Mouse (Mus musculus): Measurements from ENCODE around the gene Dhrs7b. TPM values are rescaled to one million over a fixed set of nuclear protein-coding genes. Genes with fewer than 3 reads are reported as not detected.
A peak's percentile ranks its signal among the peaks of the same experiment; 100 is the strongest.

The Dhrs7b gene
- polyA plus RNA-seq, 1 experiment from 2014 or later, result 24.2 TPM

GRCm38 (mm10) chr11:60871409-60871808 is 41.0 kb downstream of the Dhrs7b start:
- H3K9ac ChIP-seq (replicated peaks; ENCODE audit: low read depth), result no peak overlapping the region
- WGBS, result 41% methylated on average over 4 of the region's 4 CpGs
- no peak overlapping the region for H3K4me2 ChIP-seq (replicated peaks; ENCODE audit: low read depth, low read length)
- ATAC-seq (no peak), DNase-seq (ENCODE audit: low spot score) (no peak)
- TF ChIP-seq CTCF (IDR thresholded peaks at IDR 0.05), result no peak
- TF ChIP-seq EP300 (IDR thresholded peaks at IDR 0.05), result no peak
- no peaks in the 10 kb centered on the region; the same call in 1 of the 2 replicates for H3K4me1 ChIP-seq (ENCODE audit: insufficient read depth, low read depth, low read length)
- H3K4me3 ChIP-seq (ENCODE audit: low read depth, low read length), result no peak overlapping the region
- no peaks in the 10 kb centered on the region for H3K36me3 ChIP-seq (ENCODE audit: insufficient read depth, low read length)
- no peak overlapping the region for H3K27ac ChIP-seq (ENCODE audit: low read length)
- H3K9me3 ChIP-seq (ENCODE audit: low read length), result no peaks in the 10 kb centered on the region
- no peaks in the 10 kb centered on the region for H3K27me3 ChIP-seq (replicated peaks; ENCODE audit: insufficient read depth, low read length)

DNA sequence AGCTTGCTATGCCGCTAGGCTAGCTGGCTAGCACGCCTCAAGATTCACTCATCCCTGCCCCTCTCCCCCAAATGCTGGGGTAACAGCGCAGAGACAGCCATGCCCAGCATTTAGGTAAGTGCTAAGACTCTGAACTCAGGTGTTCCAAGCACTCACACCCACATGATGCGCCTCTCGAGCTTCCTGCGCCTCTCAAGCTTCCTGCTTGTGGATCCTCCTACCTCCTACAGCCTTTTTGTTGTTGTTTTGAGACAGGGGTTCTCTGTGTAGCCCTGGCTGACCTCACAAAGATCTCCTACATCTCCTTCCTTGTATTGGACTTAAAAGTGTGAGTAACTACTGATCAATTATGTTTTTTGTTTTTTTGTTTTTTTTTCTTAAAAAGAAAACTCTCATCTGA is 42.7 kb downstream of the Dhrs7b start:
- ATAC-seq (no peak), DNase-seq (ENCODE audit: low spot score) (no peak)
- Histone ChIP-seq H3K4me1 (ENCODE audit: insufficient read depth, low read depth, low read length) (peaks cover 9% of the 10 kb centered on the region), H3K36me3 (ENCODE audit: insufficient read depth, low read length) (no peaks in the 10 kb centered on the region), H3K27ac (ENCODE audit: low read length) (no peak overlapping the region), H3K27me3 (replicated peaks; ENCODE audit: insufficient read depth, low read length) (no peaks in the 10 kb centered on the region), H3K9ac (replicated peaks; ENCODE audit: low read depth) (no peak overlapping the region), H3K4me3 (ENCODE audit: low read depth, low read length) (no peak overlapping the region), H3K9me3 (ENCODE audit: low read length) (no peaks in the 10 kb centered on the region), H3K4me2 (replicated peaks; ENCODE audit: low read depth, low read length) (no peak overlapping the region)
- 69% methylated on average over 6 of the region's 6 CpGs for WGBS
- TF ChIP-seq EP300 (IDR thresholded peaks at IDR 0.05) (no peak), CTCF (IDR thresholded peaks at IDR 0.05) (no peak)

DNA sequence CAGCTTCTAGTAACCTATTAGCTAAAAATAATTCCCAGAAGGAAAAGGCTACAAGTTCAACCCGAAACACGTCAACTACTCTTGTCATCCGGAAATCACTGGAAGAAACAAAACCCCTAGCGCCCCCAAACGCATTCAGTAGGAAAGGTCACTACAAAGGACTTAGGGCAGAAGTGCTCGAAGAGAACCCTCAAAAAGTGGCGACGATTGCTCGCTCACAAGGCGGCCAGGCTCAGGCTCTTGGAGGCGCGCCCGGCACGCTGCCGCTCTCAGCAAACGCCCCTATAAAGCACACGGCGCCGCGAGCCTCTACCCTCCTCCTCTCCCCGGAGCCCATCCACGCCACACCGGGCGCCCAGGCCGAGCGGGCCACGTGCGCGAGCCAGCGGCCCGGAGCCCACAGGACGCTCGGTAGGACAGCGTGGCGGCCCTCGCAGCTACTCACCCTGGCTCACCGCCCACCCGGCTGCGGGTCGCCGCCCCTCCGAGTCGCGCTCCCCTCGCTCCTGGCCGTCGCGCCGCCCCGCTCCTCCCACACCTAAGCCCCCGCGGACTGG is 47.7 kb downstream of the Dhrs7b start:
- Histone ChIP-seq H3K36me3 (ENCODE audit: insufficient read depth, low read length) (no peaks in the 10 kb centered on the region), H3K4me1 (ENCODE audit: insufficient read depth, low read depth, low read length) (peaks cover 9% of the 10 kb centered on the region), H3K9me3 (ENCODE audit: low read length) (no peaks in the 10 kb centered on the region), H3K27me3 (replicated peaks; ENCODE audit: insufficient read depth, low read length) (no peaks in the 10 kb centered on the region), H3K27ac (ENCODE audit: low read length) (peak overlapping the region; percentile 97), H3K9ac (replicated peaks; ENCODE audit: low read depth) (peak overlapping the region; percentile 88), H3K4me3 (ENCODE audit: low read depth, low read length) (peak overlapping the region; percentile 92), H3K4me2 (replicated peaks; ENCODE audit: low read depth, low read length) (peak overlapping the region; percentile 74)
- ATAC-seq, result peak; percentile 53
- DNase-seq (ENCODE audit: low spot score), result peak; percentile 84
- WGBS, result 0% methylated on average over 36 of the region's 52 CpGs
- TF ChIP-seq EP300 (IDR thresholded peaks at IDR 0.05), result peak; percentile 50; the same call in 1 of the 2 replicates
- peak; percentile 59 for TF ChIP-seq CTCF (IDR thresholded peaks at IDR 0.05)

DNA sequence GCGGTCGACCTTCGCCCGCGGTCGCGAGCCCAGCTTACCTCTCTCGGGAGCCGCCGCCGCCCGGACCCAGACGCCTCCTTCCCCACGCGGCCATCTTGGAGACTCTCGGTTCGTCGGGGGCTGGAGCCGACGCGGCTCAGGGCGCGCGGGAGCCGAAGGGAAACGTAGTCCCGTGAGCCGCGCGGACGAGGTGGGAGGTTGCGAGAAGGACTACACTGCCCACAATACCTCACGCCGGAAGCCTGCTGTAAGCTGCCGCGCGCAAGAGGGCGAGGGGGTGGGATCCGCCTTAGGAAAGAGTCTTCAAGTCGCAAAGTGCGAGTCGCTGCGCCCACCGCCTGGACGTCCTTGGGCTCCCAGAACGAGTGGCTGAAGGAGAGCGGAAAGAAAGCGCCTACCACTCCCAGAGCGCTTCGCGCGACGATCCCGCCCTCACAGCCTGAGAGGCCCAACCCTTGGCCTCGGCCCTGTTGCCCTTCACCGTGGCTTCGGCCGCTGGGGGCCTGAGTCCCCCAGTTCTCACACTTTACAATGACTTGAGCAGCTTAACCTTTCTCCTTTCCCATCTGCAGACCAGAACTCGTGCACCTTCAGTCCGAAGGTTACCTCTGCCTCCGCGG is 48.4 kb downstream of the Dhrs7b start, which contains the start of gene Tmem11:
Gene Tmem11 (minus strand): TSS at position 598 of the 620 bp plus-strand sequence.
- DNase-seq (ENCODE audit: low spot score) (peak; percentile 100), ATAC-seq (peak; percentile 98)
- no peaks in the 10 kb centered on the region for H3K36me3 ChIP-seq (ENCODE audit: insufficient read depth, low read length)
- peak within 1 kb of the TSS; percentile 74 for H3K4me2 ChIP-seq (replicated peaks; ENCODE audit: low read depth, low read length)
- no peaks in the 10 kb centered on the region for H3K27me3 ChIP-seq (replicated peaks; ENCODE audit: insufficient read depth, low read length)
- peak within 1 kb of the TSS; percentile 92 for H3K4me3 ChIP-seq (ENCODE audit: low read depth, low read length)
- peak within 1 kb of the TSS; percentile 97 for H3K27ac ChIP-seq (ENCODE audit: low read length)
- peak; percentile 35 for TF ChIP-seq CTCF (IDR thresholded peaks at IDR 0.05)
- TF ChIP-seq EP300 (IDR thresholded peaks at IDR 0.05), result no peak
- peak within 1 kb of the TSS; percentile 88 for H3K9ac ChIP-seq (replicated peaks; ENCODE audit: low read depth)
- H3K9me3 ChIP-seq (ENCODE audit: low read length), result no peaks in the 10 kb centered on the region
- peaks cover 9% of the 10 kb centered on the region for H3K4me1 ChIP-seq (ENCODE audit: insufficient read depth, low read depth, low read length)
- WGBS, result under 1% methylated on average over 54 of the region's 62 CpGs

GRCm38 (mm10) chr11:60879423-60879822 is 49.0 kb downstream of the Dhrs7b start:
- ATAC-seq (peak; percentile 2; the same call in 1 of the 2 replicates), DNase-seq (ENCODE audit: low spot score) (peak; percentile 87)
- peak overlapping the region; percentile 97 for H3K27ac ChIP-seq (ENCODE audit: low read length)
- under 1% methylated on average over 11 of the region's 11 CpGs for WGBS
- H3K4me2 ChIP-seq (replicated peaks; ENCODE audit: low read depth, low read length), result peak overlapping the region; percentile 74
- peaks cover 9% of the 10 kb centered on the region for H3K4me1 ChIP-seq (ENCODE audit: insufficient read depth, low read depth, low read length)
- H3K36me3 ChIP-seq (ENCODE audit: insufficient read depth, low read length), result no peaks in the 10 kb centered on the region
- no peaks in the 10 kb centered on the region for H3K27me3 ChIP-seq (replicated peaks; ENCODE audit: insufficient read depth, low read length)
- peak overlapping the region; percentile 92 for H3K4me3 ChIP-seq (ENCODE audit: low read depth, low read length)
- peak overlapping the region; percentile 88 for H3K9ac ChIP-seq (replicated peaks; ENCODE audit: low read depth)
- no peaks in the 10 kb centered on the region for H3K9me3 ChIP-seq (ENCODE audit: low read length)
- TF ChIP-seq EP300 (IDR thresholded peaks at IDR 0.05) (0 out of 2 replicates have a peak, but pooled peaks have one; percentile 22), CTCF (IDR thresholded peaks at IDR 0.05) (peak; percentile 82)

- ATAC-seq, result no peak
- Histone ChIP-seq H3K9me3 (ENCODE audit: low read length) (no peaks in the 10 kb centered on the region), H3K9ac (replicated peaks; ENCODE audit: low read depth) (no peak overlapping the region), H3K4me1 (ENCODE audit: insufficient read depth, low read depth, low read length) (peaks cover 9% of the 10 kb centered on the region), H3K4me3 (ENCODE audit: low read depth, low read length) (no peak overlapping the region), H3K27ac (ENCODE audit: low read length) (no peak overlapping the region), H3K36me3 (ENCODE audit: insufficient read depth, low read length) (no peaks in the 10 kb centered on the region), H3K27me3 (replicated peaks; ENCODE audit: insufficient read depth, low read length) (no peaks in the 10 kb centered on the region), H3K4me2 (replicated peaks; ENCODE audit: low read depth, low read length) (no peak overlapping the region)
- no peak for TF ChIP-seq CTCF (IDR thresholded peaks at IDR 0.05)
- no peak for TF ChIP-seq EP300 (IDR thresholded peaks at IDR 0.05)
- WGBS, result 90% methylated on average over 4 of the region's 4 CpGs
- no peak for DNase-seq (ENCODE audit: low spot score)
Measured at GRCm38 (mm10) chr11:60880559-60880958, 50.1 kb downstream of the Dhrs7b start.

Measured in lung, postnatal 0 days (tissue).